Mouse (Mus musculus) small intestine, adult 10 weeks (tissue): ENCODE data around the gene Lmbrd2. TPM values are rescaled to one million over a fixed set of nuclear protein-coding genes. Genes with fewer than 3 reads are reported as not detected.

Experiments used
- polyA plus RNA-seq: library from polyadenylated mRNA; stranded (reverse); fragments of 350-450 nt; fragmentation: Illumina TruSeq; extraction: RNeasy Lipid Tissue Mini Kit (QIAGEN cat#74804); gene quantifications from one replicate; pipeline ENCODE4 v1.2.3, GENCODE M21; 2014; ENCODE audit warnings: low replicate concordance

Gene Lmbrd2
- 86.8 TPM for polyA plus RNA-seq

DNA sequence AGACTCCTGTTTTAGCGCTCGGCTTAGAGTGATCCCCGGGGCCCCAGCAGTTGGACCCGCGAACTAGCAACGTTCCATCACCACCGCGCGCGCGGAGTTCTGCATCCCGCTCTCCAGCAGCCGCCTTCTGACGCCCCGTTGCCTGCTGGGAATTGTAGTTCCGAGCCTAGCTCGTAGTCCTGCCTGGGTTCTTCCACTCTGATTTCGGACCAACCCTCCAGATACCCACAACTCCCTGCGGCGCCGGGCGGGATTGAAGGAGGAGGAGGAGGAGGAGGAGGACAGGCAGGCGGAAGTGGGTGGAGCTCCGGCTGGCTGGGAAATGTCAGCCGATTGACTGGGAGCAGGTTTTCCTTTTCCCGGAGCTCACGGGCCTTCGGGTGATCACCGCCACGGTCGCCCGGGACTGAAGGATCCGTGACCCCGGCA, at the start of gene Lmbrd2:
Lmbrd2 (plus strand) TSS at position 299 of the 429 bp plus-strand sequence.

GRCm38 (mm10) chr15:9155325-9155724, 15.0 kb downstream of the Lmbrd2 start, which contains the start of gene Skp2:
Gene Skp2, minus strand, starts transcription at chr15:9155425.

Other genes with a start within 250 kb of the Lmbrd2 start
- gene Ranbp3l, start 172.6 kb upstream of the Lmbrd2 start, polyA plus RNA-seq, result 0.71 TPM
- 233 TPM for gene Nadk2, start 69.3 kb upstream of the Lmbrd2 start, polyA plus RNA-seq
- gene Skp2, start 14.9 kb downstream of the Lmbrd2 start, polyA plus RNA-seq, result 11.4 TPM
- 0.45 TPM for gene Ugt3a1, start 136.3 kb downstream of the Lmbrd2 start, polyA plus RNA-seq
- gene Ugt3a2, start 195.0 kb downstream of the Lmbrd2 start, polyA plus RNA-seq, result not detected